Mouse (Mus musculus) midbrain, embryonic 16.5 days (tissue): ENCODE results near the gene Lekr1. TPM values are rescaled to one million over a fixed set of nuclear protein-coding genes. Genes with fewer than 3 reads are reported as not detected.

Experiments
- ATAC-seq: fragments of 200-750 bp; cut with Nextera tagmentation; 2 replicates; pipeline ENCODE4 v1.8.0; 2017; ENCODE audit warnings: moderate TSS enrichment
- H3K27ac ChIP-seq: fragments of 300-500 bp; sonication (generic); 2 replicates; pipeline ENCODE4 v1.5.1; 2014; ENCODE audit warnings: mild to moderate bottlenecking, low read length, mixed read lengths
- H3K27me3 ChIP-seq: fragments of 300-500 bp; sonication (generic); 2 replicates; pipeline ENCODE4 v1.6.1; 2014; ENCODE audit warnings: low read depth, low read length, mixed read lengths; ENCODE audit not compliant: control insufficient read depth, insufficient read depth
- H3K36me3 ChIP-seq: fragments of 300-500 bp; sonication (generic); 2 replicates; pipeline ENCODE4 v1.6.1; 2014; ENCODE audit warnings: mild to moderate bottlenecking, low read length, moderate library complexity, mixed read lengths; ENCODE audit not compliant: control insufficient read depth, insufficient read depth
- H3K4me1 ChIP-seq: fragments of 300-500 bp; sonication (generic); 2 replicates; pipeline ENCODE4 v1.6.1; 2014; ENCODE audit warnings: mild to moderate bottlenecking, low read length, mixed read lengths; ENCODE audit not compliant: control insufficient read depth, insufficient read depth
- H3K4me2 ChIP-seq: fragments of 300-500 bp; sonication (generic); 2 replicates; pipeline ENCODE4 v1.6.1; 2014; ENCODE audit warnings: mild to moderate bottlenecking, low read length, mixed read lengths
- H3K4me3 ChIP-seq: fragments of 300-500 bp; sonication (generic); 2 replicates; pipeline ENCODE4 v1.5.1; 2014; ENCODE audit warnings: low read depth, mild to moderate bottlenecking, low read length, moderate library complexity, mixed read lengths
- H3K9ac ChIP-seq: fragments of 300-500 bp; sonication (generic); 2 replicates; pipeline ENCODE4 v1.6.1; 2014; ENCODE audit warnings: low read depth, low read length, mixed read lengths
- H3K9me3 ChIP-seq: fragments of 300-500 bp; sonication (generic); replicated peaks from 2 replicates; pipeline ENCODE4 v1.6.1; 2014; ENCODE audit warnings: mild to moderate bottlenecking, low read length, mixed read lengths; ENCODE audit not compliant: control insufficient read depth, poor library complexity, severe bottlenecking
- WGBS: fragments of 180-500 bp; shearing (Covaris S2); extraction: QIAGEN DNeasy Blood & Tissue Kit; methylation state at CpG from one replicate; pipeline ENCODE4 v1.1.7; 2014; 5-methylcytosine and 5-hydroxymethylcytosine counted together
- polyA plus RNA-seq: library from polyadenylated mRNA; unstranded; fragments of >200 nt; fragmentation: Nextera tagmentation; extraction: Ambion mirVana; gene quantifications from 2 replicates; pipeline ENCODE4 v1.2.1, GENCODE M21; 2015

Lekr1 gene
- polyA plus RNA-seq, 1 experiment from 2014 or later: 6.2 TPM

- ATAC-seq: no peak
- Histone ChIP-seq H3K4me3 (no peak overlapping the region), H3K4me1 (no peaks in the 10 kb centered on the region), H3K9me3 (no peaks in the 10 kb centered on the region), H3K9ac (no peak overlapping the region), H3K4me2 (no peak overlapping the region), H3K27ac (no peak overlapping the region), H3K27me3 (no peaks in the 10 kb centered on the region), H3K36me3 (no peaks in the 10 kb centered on the region)
- WGBS: 83% methylated on average over 1 of the region's 1 CpGs
Observed at GRCm38 (mm10) chr3:65773910-65774309, 107.9 kb downstream of the Lekr1 start.

GRCm38 (mm10) chr3:65775096-65775495 lies 109.1 kb downstream of the Lekr1 start:
- 0 out of 2 replicates have a peak, but pooled peaks cover 3% of the 10 kb centered on the region for H3K9me3 ChIP-seq
- no peak overlapping the region for H3K27ac ChIP-seq
- H3K4me2 ChIP-seq: no peak overlapping the region
- no peaks in the 10 kb centered on the region for H3K36me3 ChIP-seq
- ATAC-seq: no peak
- WGBS: 76% methylated on average over 5 of the region's 5 CpGs
- no peaks in the 10 kb centered on the region for H3K4me1 ChIP-seq
- H3K4me3 ChIP-seq: no peak overlapping the region
- H3K9ac ChIP-seq: no peak overlapping the region
- H3K27me3 ChIP-seq: no peaks in the 10 kb centered on the region

GRCm38 (mm10) chr3:65782246-65782645 lies 116.2 kb downstream of the Lekr1 start:
- H3K4me3 ChIP-seq: no peak overlapping the region
- no peak overlapping the region for H3K27ac ChIP-seq
- H3K9me3 ChIP-seq: 0 out of 2 replicates have a peak, but pooled peaks cover 3% of the 10 kb centered on the region
- no peak for ATAC-seq
- no peak overlapping the region for H3K9ac ChIP-seq
- no peaks in the 10 kb centered on the region for H3K36me3 ChIP-seq
- WGBS: 75% methylated on average over 5 of the region's 5 CpGs
- no peaks in the 10 kb centered on the region for H3K4me1 ChIP-seq
- no peak overlapping the region for H3K4me2 ChIP-seq
- H3K27me3 ChIP-seq: no peaks in the 10 kb centered on the region

- 65% methylated on average over 3 of the region's 3 CpGs for WGBS
- Histone ChIP-seq H3K9me3 (no peaks in the 10 kb centered on the region), H3K27me3 (no peaks in the 10 kb centered on the region), H3K36me3 (no peaks in the 10 kb centered on the region), H3K4me2 (no peak overlapping the region), H3K27ac (no peak overlapping the region), H3K4me3 (no peak overlapping the region), H3K9ac (no peak overlapping the region), H3K4me1 (no peaks in the 10 kb centered on the region)
- ATAC-seq: no peak
Observed at GRCm38 (mm10) chr3:65790076-65790685, 124.2 kb downstream of the Lekr1 start.

GRCm38 (mm10) chr3:65793561-65793960 lies 127.5 kb downstream of the Lekr1 start:
- ATAC-seq: no peak
- WGBS: 82% methylated on average over 4 of the region's 4 CpGs
- Histone ChIP-seq H3K4me3 (no peak overlapping the region), H3K9ac (no peak overlapping the region), H3K36me3 (no peaks in the 10 kb centered on the region), H3K27me3 (no peaks in the 10 kb centered on the region), H3K4me2 (no peak overlapping the region), H3K4me1 (no peaks in the 10 kb centered on the region), H3K9me3 (no peaks in the 10 kb centered on the region), H3K27ac (no peak overlapping the region)

- Histone ChIP-seq H3K27ac (no peak overlapping the region), H3K4me2 (no peak overlapping the region), H3K9ac (no peak overlapping the region), H3K27me3 (no peaks in the 10 kb centered on the region), H3K4me1 (no peaks in the 10 kb centered on the region), H3K9me3 (no peaks in the 10 kb centered on the region), H3K4me3 (no peak overlapping the region), H3K36me3 (no peaks in the 10 kb centered on the region)
- WGBS: 93% methylated on average over 2 of the region's 2 CpGs
- ATAC-seq: no peak
Observed at GRCm38 (mm10) chr3:65794711-65795110, 128.7 kb downstream of the Lekr1 start.

- no peaks in the 10 kb centered on the region for H3K9me3 ChIP-seq
- H3K27me3 ChIP-seq: no peaks in the 10 kb centered on the region
- no peak overlapping the region for H3K9ac ChIP-seq
- no peak for ATAC-seq
- H3K36me3 ChIP-seq: no peaks in the 10 kb centered on the region
- no peak overlapping the region for H3K4me3 ChIP-seq
- no peak overlapping the region for H3K27ac ChIP-seq
- no peak overlapping the region for H3K4me2 ChIP-seq
- no peaks in the 10 kb centered on the region for H3K4me1 ChIP-seq
- WGBS: 96% methylated on average over 5 of the region's 5 CpGs
Observed at GRCm38 (mm10) chr3:65797345-65798137, 131.5 kb downstream of the Lekr1 start.

GRCm38 (mm10) chr3:65800962-65801361 lies 134.9 kb downstream of the Lekr1 start:
- ATAC-seq: no peak
- H3K9me3 ChIP-seq: no peaks in the 10 kb centered on the region
- no peaks in the 10 kb centered on the region for H3K27me3 ChIP-seq
- no peak overlapping the region for H3K4me2 ChIP-seq
- H3K4me3 ChIP-seq: no peak overlapping the region
- H3K36me3 ChIP-seq: no peaks in the 10 kb centered on the region
- H3K4me1 ChIP-seq: no peaks in the 10 kb centered on the region
- H3K27ac ChIP-seq: no peak overlapping the region
- no peak overlapping the region for H3K9ac ChIP-seq
- 83% methylated on average over 4 of the region's 4 CpGs for WGBS

GRCm38 (mm10) chr3:65802185-65802584 lies 136.2 kb downstream of the Lekr1 start:
- no peaks in the 10 kb centered on the region for H3K9me3 ChIP-seq
- H3K27me3 ChIP-seq: no peaks in the 10 kb centered on the region
- 90% methylated on average over 5 of the region's 5 CpGs for WGBS
- H3K36me3 ChIP-seq: no peaks in the 10 kb centered on the region
- no peaks in the 10 kb centered on the region for H3K4me1 ChIP-seq
- H3K27ac ChIP-seq: no peak overlapping the region
- H3K9ac ChIP-seq: no peak overlapping the region
- H3K4me3 ChIP-seq: no peak overlapping the region
- H3K4me2 ChIP-seq: no peak overlapping the region
- ATAC-seq: no peak
